Mouse (Mus musculus): ENCODE measurements around the gene Odam. TPM values are rescaled to one million over a fixed set of nuclear protein-coding genes. Genes with fewer than 3 reads are reported as not detected.

Odam gene
- not detected in 2 replicates for polyA plus RNA-seq (2015; fragmentation: Nextera tagmentation; extraction: Ambion mirVana)

- H3K9me3 ChIP-seq (replicated peaks): no peaks in the 10 kb centered on the region
- no peak within 1 kb of the TSS for H3K4me2 ChIP-seq
- H3K9ac ChIP-seq: no peak within 1 kb of the TSS
- WGBS: 93% methylated on average over 1 of the region's 1 CpGs
- ATAC-seq (replicated peaks; ENCODE audit: insufficient number of reproducible peaks, insufficient read depth, low FRiP score, low read depth): no peak
- H3K4me3 ChIP-seq: no peak within 1 kb of the TSS
- H3K4me1 ChIP-seq (replicated peaks): no peaks in the 10 kb centered on the region
- no peaks in the 10 kb centered on the region for H3K27me3 ChIP-seq
- H3K27ac ChIP-seq: no peak within 1 kb of the TSS
- H3K36me3 ChIP-seq: no peaks in the 10 kb centered on the region
Observed at GRCm38 (mm10) chr5:87884729-87885128, at the start of gene Odam. Gene Odam, plus strand, starts transcription at chr5:87885029.

- ATAC-seq (replicated peaks; ENCODE audit: insufficient number of reproducible peaks, insufficient read depth, low FRiP score, low read depth): no peak
- no peaks in the 10 kb centered on the region for H3K36me3 ChIP-seq
- H3K9ac ChIP-seq: no peak overlapping the region
- no peaks in the 10 kb centered on the region for H3K4me1 ChIP-seq (replicated peaks)
- H3K4me3 ChIP-seq: no peak overlapping the region
- no peak overlapping the region for H3K4me2 ChIP-seq
- H3K9me3 ChIP-seq (replicated peaks): no peaks in the 10 kb centered on the region
- H3K27me3 ChIP-seq: no peaks in the 10 kb centered on the region
- no peak overlapping the region for H3K27ac ChIP-seq
- WGBS: 71% methylated on average over 3 of the region's 3 CpGs
Observed at GRCm38 (mm10) chr5:87855136-87855716, 29.6 kb upstream of the Odam start.

- no peak overlapping the region for H3K9ac ChIP-seq
- WGBS: 65% methylated on average over 2 of the region's 2 CpGs
Observed at GRCm38 (mm10) chr5:87870084-87870483, 14.7 kb upstream of the Odam start.

GRCm38 (mm10) chr5:87871423-87871822 is 13.4 kb upstream of the Odam start:
- Histone ChIP-seq H3K9ac (no peak overlapping the region), H3K27ac (no peak overlapping the region), H3K9me3 (replicated peaks) (no peaks in the 10 kb centered on the region), H3K27me3 (no peaks in the 10 kb centered on the region), H3K4me3 (no peak overlapping the region), H3K4me2 (no peak overlapping the region), H3K4me1 (replicated peaks) (no peaks in the 10 kb centered on the region), H3K36me3 (no peaks in the 10 kb centered on the region)
- ATAC-seq (replicated peaks; ENCODE audit: insufficient number of reproducible peaks, insufficient read depth, low FRiP score, low read depth): no peak
- WGBS: 33% methylated on average over 4 of the region's 4 CpGs

More at GRCm38 (mm10) chr5:87870084-87870483, 14.7 kb upstream of the Odam start:
- H3K9me3 ChIP-seq (replicated peaks): no peaks in the 10 kb centered on the region
- no peak overlapping the region for H3K4me3 ChIP-seq
- no peaks in the 10 kb centered on the region for H3K27me3 ChIP-seq
- no peaks in the 10 kb centered on the region for H3K4me1 ChIP-seq (replicated peaks)
- no peak overlapping the region for H3K4me2 ChIP-seq
- no peak overlapping the region for H3K27ac ChIP-seq
- no peaks in the 10 kb centered on the region for H3K36me3 ChIP-seq
- no peak for ATAC-seq (replicated peaks; ENCODE audit: insufficient number of reproducible peaks, insufficient read depth, low FRiP score, low read depth)

GRCm38 (mm10) chr5:87925372-87925771 is 40.5 kb downstream of the Odam start, which contains the start of gene Csn3:
Gene Csn3, plus strand, starts transcription at chr5:87925579.
- Histone ChIP-seq H3K4me1 (replicated peaks) (no peaks in the 10 kb centered on the region), H3K27me3 (no peaks in the 10 kb centered on the region), H3K27ac (no peak within 1 kb of the TSS), H3K36me3 (no peaks in the 10 kb centered on the region), H3K4me2 (no peak within 1 kb of the TSS), H3K9me3 (replicated peaks) (no peaks in the 10 kb centered on the region), H3K9ac (no peak within 1 kb of the TSS), H3K4me3 (no peak within 1 kb of the TSS)
- WGBS: 36% methylated on average over 5 of the region's 5 CpGs
- ATAC-seq (replicated peaks; ENCODE audit: insufficient number of reproducible peaks, insufficient read depth, low FRiP score, low read depth): no peak

GRCm38 (mm10) chr5:87931603-87932002 is 46.8 kb downstream of the Odam start:
- no peak for ATAC-seq (replicated peaks; ENCODE audit: insufficient number of reproducible peaks, insufficient read depth, low FRiP score, low read depth)
- WGBS: 67% methylated on average over 1 of the region's 1 CpGs
- H3K4me3 ChIP-seq: no peak overlapping the region
- no peaks in the 10 kb centered on the region for H3K27me3 ChIP-seq
- H3K27ac ChIP-seq: no peak overlapping the region
- no peak overlapping the region for H3K4me2 ChIP-seq
- no peaks in the 10 kb centered on the region for H3K4me1 ChIP-seq (replicated peaks)
- H3K9me3 ChIP-seq (replicated peaks): 0 out of 2 replicates have a peak, but pooled peaks cover 3% of the 10 kb centered on the region
- no peak overlapping the region for H3K9ac ChIP-seq
- H3K36me3 ChIP-seq: no peaks in the 10 kb centered on the region

- Histone ChIP-seq H3K27ac (no peak overlapping the region), H3K36me3 (no peaks in the 10 kb centered on the region), H3K4me2 (no peak overlapping the region), H3K9ac (no peak overlapping the region), H3K4me3 (no peak overlapping the region), H3K4me1 (replicated peaks) (no peaks in the 10 kb centered on the region), H3K27me3 (no peaks in the 10 kb centered on the region), H3K9me3 (replicated peaks) (0 out of 2 replicates have a peak, but pooled peaks cover 3% of the 10 kb centered on the region)
- WGBS: 27% methylated on average over 3 of the region's 3 CpGs
- ATAC-seq (replicated peaks; ENCODE audit: insufficient number of reproducible peaks, insufficient read depth, low FRiP score, low read depth): no peak
Observed at GRCm38 (mm10) chr5:87940752-87941151, 55.9 kb downstream of the Odam start.

GRCm38 (mm10) chr5:87942515-87942914 is 57.7 kb downstream of the Odam start:
- H3K9ac ChIP-seq: no peak overlapping the region
- no peak overlapping the region for H3K4me2 ChIP-seq
- no peaks in the 10 kb centered on the region for H3K9me3 ChIP-seq (replicated peaks)
- ATAC-seq (replicated peaks; ENCODE audit: insufficient number of reproducible peaks, insufficient read depth, low FRiP score, low read depth): no peak
- no peaks in the 10 kb centered on the region for H3K36me3 ChIP-seq
- no peaks in the 10 kb centered on the region for H3K4me1 ChIP-seq (replicated peaks)
- H3K27me3 ChIP-seq: no peaks in the 10 kb centered on the region
- no peak overlapping the region for H3K27ac ChIP-seq
- no peak overlapping the region for H3K4me3 ChIP-seq

Other genes starting within 250 kb of the Odam start
- gene Csn1s1, start 218.8 kb upstream of the Odam start, polyA plus RNA-seq (2015; fragmentation: Nextera tagmentation; extraction: Ambion mirVana): not detected in 2 replicates
- gene Csn2, start 185.4 kb upstream of the Odam start, polyA plus RNA-seq (2015; fragmentation: Nextera tagmentation; extraction: Ambion mirVana): 0.24 TPM in 1 of 2 replicates, not detected in the other
- gene Csn1s2a, start 110.5 kb upstream of the Odam start, polyA plus RNA-seq (2015; fragmentation: Nextera tagmentation; extraction: Ambion mirVana): not detected in 2 replicates
- gene Csn1s2b, start 76.9 kb upstream of the Odam start, polyA plus RNA-seq (2015; fragmentation: Nextera tagmentation; extraction: Ambion mirVana): not detected in 2 replicates
- not detected in 2 replicates for gene Prr27, start 59.3 kb upstream of the Odam start, polyA plus RNA-seq (2015; fragmentation: Nextera tagmentation; extraction: Ambion mirVana)
- gene Csn3, start 40.5 kb downstream of the Odam start, polyA plus RNA-seq (2015; fragmentation: Nextera tagmentation; extraction: Ambion mirVana): not detected in 2 replicates
- gene 2310003L06Rik, start 84.4 kb downstream of the Odam start, polyA plus RNA-seq (2015; fragmentation: Nextera tagmentation; extraction: Ambion mirVana): not detected in 2 replicates
- gene Gm28434, start 84.5 kb downstream of the Odam start, polyA plus RNA-seq (2015; fragmentation: Nextera tagmentation; extraction: Ambion mirVana): not detected in 2 replicates
- not detected in 2 replicates for gene Cabs1, start 94.4 kb downstream of the Odam start, polyA plus RNA-seq (2015; fragmentation: Nextera tagmentation; extraction: Ambion mirVana)
- gene Smr3a, start 117.5 kb downstream of the Odam start, polyA plus RNA-seq (2015; fragmentation: Nextera tagmentation; extraction: Ambion mirVana): not detected in 2 replicates
- gene Smr2, start 201.5 kb downstream of the Odam start, polyA plus RNA-seq (2015; fragmentation: Nextera tagmentation; extraction: Ambion mirVana): not detected in 2 replicates
- not detected in 2 replicates for gene Gm11116, start 226.5 kb downstream of the Odam start, polyA plus RNA-seq (2015; fragmentation: Nextera tagmentation; extraction: Ambion mirVana)

All from heart, embryonic 15.5 days (tissue).